Mouse (Mus musculus): ENCODE data around the gene Tnfrsf11a.

DNA sequence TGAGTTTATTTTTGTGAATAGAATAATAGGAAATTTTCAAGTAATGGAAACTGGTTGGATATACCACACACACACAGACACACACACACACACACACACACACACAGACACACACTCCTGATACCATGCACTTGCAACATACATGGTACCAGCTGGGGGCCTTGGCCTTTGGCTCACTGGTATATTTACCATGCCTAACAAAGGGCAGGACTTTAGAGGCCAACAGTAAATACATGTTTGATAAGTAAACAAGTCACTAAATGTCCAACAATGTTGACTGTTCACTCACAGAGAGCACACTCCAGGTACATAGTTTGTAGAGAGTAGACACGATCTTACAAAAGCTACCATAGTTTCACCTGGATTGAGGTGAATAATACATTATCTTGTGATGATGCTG is 104.6 kb downstream of the Tnfrsf11a start:
- TF ChIP-seq CTCF (IDR thresholded peaks at IDR 0.05; ENCODE audit: extremely low read depth, insufficient read depth, low read length), result no peak
- TF ChIP-seq POLR2A (IDR thresholded peaks at IDR 0.05; ENCODE audit: extremely low read depth, insufficient read depth, low read length), result no peak
